Mouse (Mus musculus) embryo, embryonic 11.5 days (tissue): ENCODE measurements around the gene Gm47996.
"Not testable (repeated sequence)": the region's sequence is repeated elsewhere in the genome, so short reads cannot be mapped to it uniquely, and the experiment has no call there.

ENCODE experiments used
- DNase-seq: peaks from one replicate; pipeline ENCODE4 v3.0.0-alpha.2; 2012; ENCODE audit warnings: low read depth, low spot score

Gm47996 gene

DNA sequence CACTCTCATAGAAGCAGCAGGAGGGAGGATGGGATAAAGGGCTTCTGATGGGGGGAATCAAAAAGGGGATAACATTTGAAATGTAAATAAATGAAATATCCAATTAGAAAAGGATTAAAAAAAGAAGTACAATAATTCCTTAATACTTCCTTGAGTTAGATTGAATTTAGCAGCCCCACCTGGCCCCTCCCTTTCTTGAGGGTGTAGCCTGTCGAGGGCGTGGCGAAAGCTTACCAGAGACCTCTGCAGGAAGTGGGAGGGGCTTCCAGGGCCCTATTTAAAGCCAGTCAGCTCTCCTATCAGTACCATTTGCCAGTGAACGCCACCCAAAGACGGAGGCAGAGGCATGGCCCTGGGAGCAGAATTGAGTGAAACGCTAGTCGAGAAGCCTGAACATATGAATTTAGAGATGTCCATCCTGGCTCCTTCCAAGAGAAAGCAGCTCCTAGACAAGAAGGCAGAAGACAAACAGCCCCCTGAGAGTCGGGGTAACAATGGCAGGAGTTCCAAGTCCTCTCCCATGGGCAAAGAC lies at the start of gene Gm47996:
Gm47996 (plus strand) TSS at position 308 of the 532 bp plus-strand sequence.
- not testable (repeated sequence) for DNase-seq

DNA sequence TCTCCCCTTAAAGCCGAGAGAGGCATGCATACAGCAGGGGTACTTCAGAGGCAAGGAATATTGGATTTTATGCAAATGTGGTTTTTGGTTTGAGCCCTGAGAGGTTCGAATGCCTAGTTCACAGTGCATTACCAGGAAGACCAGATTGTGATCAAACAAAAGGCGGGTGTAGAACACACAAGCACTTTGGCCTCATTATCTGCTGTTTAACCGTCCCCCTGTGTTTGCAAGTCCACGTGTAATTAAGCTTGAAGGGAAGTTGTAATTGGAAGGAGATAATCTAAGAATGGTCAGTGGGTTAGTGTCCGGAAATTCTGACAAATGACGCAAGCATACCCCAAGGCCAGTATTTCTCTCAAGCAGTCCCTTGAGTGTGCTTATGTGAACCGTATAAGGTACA lies 43.9 kb upstream of the Gm47996 start:
- no peak for DNase-seq

DNA sequence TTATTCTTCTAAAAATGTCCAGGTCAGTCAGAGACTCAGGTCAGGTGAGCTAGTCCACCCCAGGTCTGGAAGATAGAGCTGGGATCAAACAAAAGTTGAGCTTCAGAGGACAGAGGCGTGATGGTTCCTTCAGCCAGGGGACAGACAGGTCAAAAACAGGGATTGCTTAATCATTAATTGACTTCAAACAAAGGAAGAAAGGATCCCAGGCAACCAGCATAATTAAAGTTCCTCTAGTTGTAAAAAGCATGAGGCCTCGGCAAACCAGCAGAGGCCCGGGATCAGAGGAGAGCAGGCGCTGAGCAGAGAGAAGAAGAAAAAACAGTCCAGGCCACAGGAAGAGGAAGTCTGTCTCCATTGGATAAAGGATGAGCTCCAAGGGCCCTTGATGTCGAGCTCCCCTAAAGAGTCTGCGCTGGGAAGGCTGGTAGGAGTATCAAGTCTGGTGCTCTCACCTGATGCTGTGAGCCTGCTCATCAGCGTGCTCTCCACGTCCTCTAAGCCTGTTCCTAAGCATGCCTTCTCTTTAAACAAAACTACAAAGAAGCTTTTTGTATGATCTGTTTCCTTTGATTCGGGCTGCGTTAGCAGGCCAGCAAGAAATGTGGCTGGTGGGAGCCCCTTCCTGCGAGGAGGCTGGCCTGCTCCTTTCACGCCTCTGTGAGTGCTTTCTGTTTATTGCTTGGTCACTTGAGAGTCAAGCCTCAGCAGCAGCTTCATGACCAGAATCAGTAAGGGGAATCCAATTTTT lies 42.5 kb upstream of the Gm47996 start:
- DNase-seq = no peak

DNA sequence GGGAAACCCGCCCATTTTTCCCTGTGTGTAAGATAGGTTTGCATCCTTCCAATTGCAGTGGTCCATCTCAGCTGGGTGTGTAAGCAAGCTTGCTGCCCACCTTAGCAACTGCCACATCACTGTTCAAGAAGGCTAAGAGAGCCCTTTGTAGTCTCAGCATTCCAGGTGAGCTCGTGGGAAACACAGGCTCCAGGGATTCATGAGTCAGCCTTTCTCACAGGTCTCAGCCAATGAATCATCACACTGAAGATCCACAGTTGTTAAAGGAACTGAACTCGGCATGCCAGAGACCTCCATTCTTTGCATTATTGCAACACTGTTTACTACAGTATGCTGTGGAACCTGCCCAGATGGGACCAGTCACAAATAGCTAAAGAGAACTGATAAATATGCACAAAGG lies 41.3 kb upstream of the Gm47996 start:
- no peak for DNase-seq

DNA sequence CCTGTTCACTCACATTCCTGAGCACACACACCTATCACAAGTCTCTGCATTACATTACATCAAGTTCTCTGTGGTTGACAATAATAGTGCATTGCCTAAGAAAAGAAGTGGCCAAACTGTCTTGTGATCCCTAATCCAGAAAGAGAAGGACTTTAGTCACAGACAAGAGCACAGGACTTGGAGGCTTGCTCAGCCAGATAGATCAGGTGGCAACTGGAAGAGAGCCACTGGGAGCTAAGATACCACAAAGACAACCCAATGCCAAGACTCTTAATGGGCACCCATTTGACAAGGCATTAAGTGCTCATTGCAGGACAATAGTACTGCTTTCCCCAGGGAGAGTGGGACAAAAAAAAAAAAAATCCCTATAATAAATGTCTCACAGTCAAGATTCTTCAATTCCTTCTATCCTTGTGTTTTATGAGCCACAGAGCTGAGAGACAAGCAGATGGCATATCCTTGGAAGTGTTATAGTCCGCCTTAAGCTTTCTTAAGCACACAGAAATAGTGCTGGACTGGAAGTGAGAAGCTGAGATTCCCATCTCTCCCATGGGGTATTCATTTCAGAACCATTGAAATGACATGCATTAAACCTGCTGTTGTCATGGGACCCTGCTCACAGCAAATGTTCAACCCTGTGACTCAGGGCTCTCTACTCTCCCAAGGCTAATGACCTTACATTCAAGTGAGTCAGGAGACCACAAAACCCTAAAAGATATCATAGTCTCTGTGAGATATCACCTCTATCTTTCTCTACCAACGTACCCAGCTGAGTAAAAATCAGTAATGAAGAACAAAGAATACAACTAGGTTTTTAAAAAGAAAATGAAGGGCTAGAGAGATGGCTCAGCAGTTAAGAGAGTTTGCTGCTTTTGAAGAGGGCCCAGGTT lies 38.1 kb upstream of the Gm47996 start:
- no peak for DNase-seq

DNA sequence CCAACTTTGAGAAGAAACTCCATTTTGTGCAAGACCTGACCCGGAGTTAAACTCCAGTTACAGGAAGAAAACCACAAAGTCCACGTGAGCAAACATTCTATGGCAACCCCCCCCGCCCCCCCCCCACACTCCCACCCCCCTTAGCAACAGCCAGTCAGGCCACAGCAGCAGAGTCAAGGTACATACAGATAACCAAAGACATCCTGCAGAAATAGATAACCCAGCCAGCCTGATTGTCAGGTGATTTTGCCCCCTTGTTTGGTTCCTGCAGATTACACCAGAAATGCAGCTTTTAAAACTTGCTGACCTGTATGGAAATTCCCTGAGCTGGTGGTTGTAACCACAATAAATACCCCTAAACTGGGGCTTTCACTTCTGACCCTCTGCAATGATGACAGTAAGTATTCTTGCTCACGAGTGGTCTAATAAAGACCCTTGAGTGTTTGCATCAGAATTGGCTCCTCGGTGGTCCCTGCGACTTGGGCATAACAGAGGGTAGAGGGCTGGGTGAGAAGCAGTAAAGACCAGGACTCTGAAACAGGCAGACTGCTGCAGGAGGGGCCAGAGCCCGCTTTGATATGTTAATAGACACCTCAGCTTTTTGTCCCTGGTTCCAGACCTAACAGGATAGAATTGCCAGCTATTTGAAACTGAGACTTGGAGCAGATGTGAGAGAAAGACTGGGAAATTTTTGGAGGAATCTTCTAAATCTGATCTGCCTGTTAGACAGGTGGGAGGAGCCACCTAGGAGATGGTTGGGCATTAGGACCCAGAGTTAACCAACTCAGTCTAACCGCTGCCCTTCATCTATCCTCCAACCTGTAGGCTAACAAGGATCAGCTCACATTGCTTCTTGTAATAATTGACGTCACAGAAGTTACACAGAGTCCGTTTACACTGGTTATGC lies 32.6 kb upstream of the Gm47996 start:
- DNase-seq = no peak

DNA sequence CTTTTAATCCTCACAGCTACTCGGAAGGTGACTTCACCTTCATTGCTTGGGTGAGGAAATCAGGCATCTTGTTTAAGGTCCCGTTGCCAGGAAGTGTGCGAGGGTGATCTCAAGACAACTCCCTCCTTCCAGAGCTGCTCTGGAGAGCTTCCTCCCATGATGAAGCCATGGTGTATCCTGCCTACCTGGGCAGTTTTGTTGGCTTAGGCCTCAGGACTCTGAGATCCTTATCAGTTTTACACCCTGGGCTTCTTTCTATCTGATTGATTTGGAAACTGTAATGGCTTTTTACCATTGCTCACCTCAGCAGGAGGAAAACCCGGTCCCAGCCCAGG lies 32.0 kb upstream of the Gm47996 start:
- no peak for DNase-seq

DNA sequence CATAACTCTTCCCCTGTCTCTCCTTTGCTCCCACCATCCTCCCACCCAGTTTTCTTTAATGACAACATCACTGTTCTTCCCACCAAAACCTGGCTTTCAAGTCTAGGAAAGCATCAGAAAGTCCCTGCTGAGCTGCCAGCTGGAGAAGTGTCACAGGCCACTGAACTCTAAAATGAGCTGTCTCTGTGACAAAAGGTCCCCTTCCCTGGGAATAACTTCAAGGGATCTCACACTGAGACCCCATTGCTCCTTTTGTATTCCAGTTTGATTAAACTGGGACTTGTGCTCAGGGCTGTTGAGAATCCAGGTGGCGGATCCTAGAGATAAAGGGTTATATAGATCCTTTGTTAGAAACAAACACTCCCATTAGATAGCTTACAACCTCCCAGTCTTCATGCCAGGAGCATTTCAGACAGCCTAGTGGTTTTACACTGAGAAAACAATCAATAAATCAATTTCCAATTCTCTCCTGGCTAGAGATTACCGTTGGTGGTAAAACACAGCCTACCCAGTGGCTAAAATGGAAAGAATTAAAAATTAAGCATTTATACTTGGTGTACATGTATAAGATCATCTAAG lies 31.3 kb upstream of the Gm47996 start:
- no peak for DNase-seq

DNA sequence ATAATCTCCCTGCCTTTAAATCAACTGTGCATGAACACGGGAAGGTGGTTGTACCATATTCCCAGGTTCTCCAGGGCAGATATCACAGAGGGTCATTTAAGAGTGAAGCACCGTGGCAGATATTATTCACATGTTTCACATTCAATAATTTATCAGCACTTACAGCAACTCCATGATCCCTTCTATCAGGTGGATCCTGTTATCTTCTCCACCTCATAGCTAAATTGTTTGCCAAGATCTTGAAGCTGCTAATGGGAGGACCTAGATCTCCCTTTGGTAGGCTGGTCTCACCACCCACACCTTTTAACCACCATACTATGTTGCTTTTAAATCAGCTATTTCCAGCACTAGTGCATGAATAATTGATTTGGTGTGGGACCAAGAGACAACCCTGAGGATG lies 29.8 kb upstream of the Gm47996 start:
- DNase-seq = no peak

DNA sequence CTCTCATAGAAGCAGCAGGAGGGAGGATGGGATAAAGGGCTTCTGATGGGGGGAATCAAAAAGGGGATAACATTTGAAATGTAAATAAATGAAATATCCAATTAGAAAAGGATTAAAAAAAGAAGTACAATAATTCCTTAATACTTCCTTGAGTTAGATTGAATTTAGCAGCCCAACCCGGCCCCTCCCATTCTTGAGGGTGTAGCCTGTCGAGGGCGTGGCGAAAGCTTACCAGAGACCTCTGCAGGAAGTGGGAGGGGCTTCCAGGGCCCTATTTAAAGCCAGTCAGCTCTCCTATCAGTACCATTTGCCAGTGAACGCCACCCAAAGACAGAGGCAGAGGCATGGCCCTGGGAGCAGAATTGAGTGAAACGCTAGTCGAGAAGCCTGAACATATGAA lies 27.7 kb upstream of the Gm47996 start, which contains the start of gene Gm47985:
Gm47985 (plus strand) TSS at position 272 of the 400 bp plus-strand sequence.
- not testable (repeated sequence) for DNase-seq

DNA sequence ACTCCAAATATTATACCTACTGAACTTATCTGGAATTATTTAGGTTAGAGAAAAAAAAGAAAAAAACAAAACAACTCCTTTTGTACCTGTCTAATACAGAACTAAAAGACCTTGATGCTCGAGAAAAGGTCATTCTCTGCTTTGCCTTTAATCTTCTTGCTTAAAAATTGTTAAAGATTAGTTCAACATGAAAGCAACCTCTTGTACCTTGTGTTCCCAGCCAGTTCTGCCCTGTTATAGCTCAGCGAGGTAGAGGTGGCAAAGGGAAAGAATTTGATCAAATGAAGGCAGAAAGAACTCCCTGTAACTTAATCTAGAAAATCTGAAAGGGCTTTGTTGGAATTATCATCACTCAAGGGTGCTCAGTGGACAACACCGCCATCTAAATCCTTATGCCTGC lies 23.7 kb upstream of the Gm47996 start:
- not testable (repeated sequence) for DNase-seq

DNA sequence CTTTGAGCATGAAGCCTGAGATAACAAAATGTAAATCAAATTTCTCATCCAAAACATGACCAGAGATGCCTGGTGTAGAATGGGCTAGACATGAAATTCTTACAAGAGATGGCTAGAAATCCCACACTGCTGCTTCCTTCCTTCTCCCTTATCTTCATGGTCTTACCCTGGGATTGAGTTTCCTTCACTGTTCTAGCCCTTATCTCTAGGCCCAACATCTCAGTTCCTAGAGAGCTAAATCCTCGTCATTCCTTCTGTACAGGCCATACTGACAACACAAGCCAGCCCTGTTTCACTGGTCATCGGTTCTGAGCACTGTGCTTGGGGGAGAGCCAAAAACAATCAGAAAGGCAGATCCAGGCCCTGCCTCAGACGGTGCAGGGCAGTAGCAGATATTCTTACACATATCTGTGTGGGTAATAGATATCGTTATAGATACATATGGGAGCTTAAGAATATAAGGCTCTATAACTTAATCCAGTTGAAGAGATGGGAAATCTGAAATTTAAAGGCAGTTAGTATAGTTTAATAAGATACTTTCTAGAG lies 23.0 kb upstream of the Gm47996 start:
- DNase-seq = not testable (repeated sequence)

DNA sequence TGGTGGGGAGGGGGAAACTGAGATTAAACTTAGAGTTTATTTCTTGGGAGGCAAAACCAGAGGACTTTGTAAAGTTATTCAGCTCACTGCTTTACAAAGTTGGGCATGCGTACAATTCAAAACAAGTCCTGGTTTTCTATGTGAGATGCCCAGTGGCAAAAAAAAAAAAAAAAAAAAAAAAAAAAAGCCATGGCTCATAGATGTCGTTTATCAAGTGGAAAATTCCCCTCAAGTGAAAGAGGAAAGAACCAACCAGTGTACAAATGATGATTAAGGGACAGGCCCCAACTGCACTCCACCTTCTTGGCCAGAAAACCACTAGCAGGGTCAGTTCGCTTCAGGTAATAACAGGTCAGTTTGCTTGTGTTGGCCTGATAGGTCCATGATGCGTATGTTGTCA lies 21.5 kb upstream of the Gm47996 start:
- DNase-seq = no peak

DNA sequence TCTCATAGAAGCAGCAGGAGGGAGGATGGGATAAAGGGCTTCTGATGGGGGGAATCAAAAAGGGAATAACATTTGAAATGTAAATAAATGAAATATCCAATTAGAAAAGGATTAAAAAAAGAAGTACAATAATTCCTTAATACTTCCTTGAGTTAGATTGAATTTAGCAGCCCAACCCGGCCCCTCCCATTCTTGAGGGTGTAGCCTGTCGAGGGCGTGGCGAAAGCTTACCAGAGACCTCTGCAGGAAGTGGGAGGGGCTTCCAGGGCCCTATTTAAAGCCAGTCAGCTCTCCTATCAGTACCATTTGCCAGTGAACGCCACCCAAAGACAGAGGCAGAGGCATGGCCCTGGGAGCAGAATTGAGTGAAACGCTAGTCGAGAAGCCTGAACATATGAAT lies 17.9 kb upstream of the Gm47996 start, which contains the start of gene Gm8947:
Gm8947 (plus strand) TSS at position 302 of the 400 bp plus-strand sequence.
- DNase-seq = not testable (repeated sequence)

DNA sequence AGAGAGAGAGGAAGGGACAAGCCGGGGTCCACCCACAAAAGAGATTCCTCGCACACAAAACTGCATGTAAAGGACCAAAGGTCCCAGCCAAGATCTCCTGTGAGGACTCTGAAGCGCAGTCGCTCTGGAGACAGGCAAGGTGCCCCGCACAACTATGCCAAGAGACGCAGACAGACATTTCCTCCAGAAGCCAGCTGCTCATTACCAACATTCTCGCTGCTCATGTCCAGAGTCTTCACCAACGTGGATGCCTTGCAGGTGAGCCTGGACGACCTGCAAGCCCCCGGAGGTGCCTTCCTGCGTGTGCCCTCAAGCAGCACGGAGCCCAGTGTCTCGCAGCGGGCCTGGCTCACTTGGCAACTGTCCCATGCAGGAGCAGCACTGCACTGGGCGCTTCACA lies 17.2 kb upstream of the Gm47996 start:
- not testable (repeated sequence) for DNase-seq

DNA sequence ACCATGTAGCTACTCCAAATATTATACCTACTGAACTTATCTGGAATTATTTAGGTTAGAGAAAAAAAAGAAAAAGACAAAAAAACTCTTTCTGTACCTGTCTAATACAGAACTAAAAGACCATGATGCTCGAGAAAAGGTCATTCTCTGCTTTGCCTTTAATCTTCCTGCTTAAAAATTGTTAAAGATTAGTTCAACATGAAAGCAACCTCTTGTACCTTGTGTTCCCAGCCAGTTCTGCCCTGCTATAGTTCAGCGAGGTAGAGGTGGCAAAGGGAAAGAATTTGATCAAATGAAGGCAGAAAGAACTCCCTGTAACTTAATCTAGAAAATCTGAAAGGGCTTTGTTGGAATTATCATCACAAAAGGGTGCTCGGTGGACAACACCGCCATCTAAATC lies 13.9 kb upstream of the Gm47996 start:
- DNase-seq = not testable (repeated sequence)

DNA sequence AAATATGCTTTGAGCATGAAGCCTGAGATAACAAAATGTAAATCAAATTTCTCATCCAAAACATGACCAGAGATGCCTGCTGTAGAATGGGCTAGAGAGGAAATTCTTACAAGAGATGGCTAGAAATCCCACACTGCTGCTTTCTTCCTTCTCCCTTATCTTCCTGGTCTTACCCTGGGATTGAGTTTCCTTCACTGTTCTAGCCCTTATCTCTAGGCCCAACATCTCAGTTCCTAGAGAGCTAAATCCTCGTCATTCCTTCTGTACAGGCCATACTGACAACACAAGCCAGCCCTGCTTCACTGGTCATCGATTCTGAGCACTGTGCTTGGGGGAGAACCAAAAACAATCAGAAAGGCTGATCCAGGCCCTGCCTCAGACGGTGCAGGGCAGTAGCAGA lies 13.2 kb upstream of the Gm47996 start:
- not testable (repeated sequence) for DNase-seq

DNA sequence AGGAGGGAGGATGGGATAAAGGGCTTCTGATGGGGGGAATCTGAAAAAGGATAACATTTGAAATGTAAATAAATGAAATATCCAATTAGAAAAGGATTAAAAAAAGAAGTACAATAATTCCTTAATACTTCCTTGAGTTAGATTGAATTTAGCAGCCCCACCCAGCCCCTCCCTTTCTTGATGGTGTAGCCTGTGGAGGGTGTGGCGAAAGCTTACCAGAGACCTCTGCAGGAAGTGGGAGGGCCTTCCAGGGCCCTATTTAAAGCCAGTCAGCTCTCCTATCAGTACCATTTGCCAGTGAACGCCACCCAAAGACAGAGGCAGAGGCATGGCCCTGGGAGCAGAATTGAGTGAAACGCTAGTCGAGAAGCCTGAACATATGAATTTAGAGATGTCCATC lies 11.8 kb upstream of the Gm47996 start, which contains the start of gene Gm47995:
Gm47995 (plus strand) TSS at position 329 of the 400 bp plus-strand sequence.
- DNase-seq = not testable (repeated sequence)

DNA sequence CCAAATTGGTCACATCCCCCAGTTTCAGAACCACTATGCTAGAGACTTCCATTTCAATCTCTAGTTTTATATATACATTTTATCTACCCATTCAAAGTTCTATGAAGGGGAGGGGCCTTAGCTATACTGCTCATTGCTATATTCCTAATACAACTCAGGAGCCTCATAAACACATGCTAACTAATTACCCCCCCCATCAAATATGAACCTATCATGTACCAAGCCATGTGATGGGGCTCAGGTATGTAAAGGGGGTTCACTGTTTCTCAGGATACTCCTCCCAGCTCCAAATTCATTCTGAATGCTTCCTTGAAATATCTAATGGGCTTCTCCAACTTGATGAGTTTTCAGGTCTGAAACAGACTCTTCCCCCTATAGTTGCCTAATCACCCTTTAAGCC lies 9.3 kb upstream of the Gm47996 start:
- not testable (repeated sequence) for DNase-seq

DNA sequence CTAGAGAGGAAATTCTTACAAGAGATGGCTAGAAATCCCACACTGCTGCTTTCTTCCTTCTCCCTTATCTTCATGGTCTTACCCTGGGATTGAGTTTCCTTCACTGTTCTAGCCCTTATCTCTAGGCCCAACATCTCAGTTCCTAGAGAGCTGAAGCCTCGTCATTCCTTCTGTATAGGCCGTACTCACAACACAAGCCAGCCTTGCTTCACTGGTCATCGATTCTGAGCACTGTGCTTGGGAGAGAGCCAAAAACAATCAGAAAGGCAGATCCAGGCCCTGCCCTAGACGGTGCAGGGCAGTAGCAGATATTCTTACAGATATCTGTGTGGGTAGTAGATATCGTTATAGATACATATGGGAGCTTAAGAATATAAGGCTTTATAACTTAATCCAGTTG lies 7.2 kb upstream of the Gm47996 start:
- DNase-seq = not testable (repeated sequence)

DNA sequence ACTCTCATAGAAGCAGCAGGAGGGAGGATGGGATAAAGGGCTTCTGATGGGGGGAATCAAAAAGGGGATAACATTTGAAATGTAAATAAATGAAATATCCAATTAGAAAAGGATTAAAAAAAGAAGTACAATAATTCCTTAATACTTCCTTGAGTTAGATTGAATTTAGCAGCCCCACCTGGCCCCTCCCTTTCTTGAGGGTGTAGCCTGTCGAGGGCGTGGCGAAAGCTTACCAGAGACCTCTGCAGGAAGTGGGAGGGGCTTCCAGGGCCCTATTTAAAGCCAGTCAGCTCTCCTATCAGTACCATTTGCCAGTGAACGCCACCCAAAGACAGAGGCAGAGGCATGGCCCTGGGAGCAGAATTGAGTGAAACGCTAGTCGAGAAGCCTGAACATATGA lies 6.1 kb upstream of the Gm47996 start, which contains the start of gene 3110040M04Rik:
3110040M04Rik (plus strand) TSS at position 304 of the 400 bp plus-strand sequence.
- not testable (repeated sequence) for DNase-seq
